Mouse (Mus musculus) midbrain, embryonic 15.5 days (tissue): ENCODE results near the gene Alox12e. TPM values are rescaled to one million over a fixed set of nuclear protein-coding genes. Genes with fewer than 3 reads are reported as not detected.

ENCODE experiments used
- ATAC-seq: fragments of 200-750 bp; cut with Nextera tagmentation; replicated peaks from 2 replicates; pipeline ENCODE4 v1.8.0; 2017; ENCODE audit warnings: moderate TSS enrichment
- H3K27ac ChIP-seq: fragments of 300-500 bp; sonication (generic); 2 replicates; pipeline ENCODE4 v1.5.1; 2015; ENCODE audit warnings: mild to moderate bottlenecking, inconsistent platforms
- H3K27me3 ChIP-seq: fragments of 300-500 bp; sonication (generic); replicated peaks from 2 replicates; pipeline ENCODE4 v1.6.1; 2015; ENCODE audit warnings: inconsistent platforms
- H3K36me3 ChIP-seq: fragments of 300-500 bp; sonication (generic); replicated peaks from 2 replicates; pipeline ENCODE4 v1.6.1; 2015; ENCODE audit warnings: inconsistent platforms
- H3K4me1 ChIP-seq: fragments of 300-500 bp; sonication (generic); 2 replicates; pipeline ENCODE4 v1.6.1; 2015; ENCODE audit warnings: inconsistent platforms
- H3K4me2 ChIP-seq: fragments of 300-500 bp; sonication (generic); 2 replicates; pipeline ENCODE4 v1.6.1; 2015; ENCODE audit warnings: inconsistent platforms, mild to moderate bottlenecking, moderate library complexity
- H3K4me3 ChIP-seq: fragments of 300-500 bp; sonication (generic); 2 replicates; pipeline ENCODE4 v1.5.1; 2015; ENCODE audit warnings: mild to moderate bottlenecking, inconsistent platforms
- H3K9ac ChIP-seq: fragments of 300-500 bp; sonication (generic); 2 replicates; pipeline ENCODE4 v1.6.1; 2015; ENCODE audit warnings: mild to moderate bottlenecking, inconsistent platforms
- H3K9me3 ChIP-seq: fragments of 300-500 bp; sonication (generic); 2 replicates; pipeline ENCODE4 v1.6.1; 2016; ENCODE audit warnings: inconsistent platforms
- WGBS: fragments of 180-500 bp; shearing (Covaris S2); methylation state at CpG from one replicate; pipeline ENCODE4 v1.1.7; 2015; ENCODE audit warnings: mixed read lengths; 5-methylcytosine and 5-hydroxymethylcytosine counted together
- polyA plus RNA-seq: library from polyadenylated mRNA; unstranded; fragments of >200 nt; fragmentation: Nextera tagmentation; extraction: Ambion mirVana; gene quantifications from 2 replicates; pipeline ENCODE4 v1.2.1, GENCODE M21; 2015

Alox12e gene
- polyA plus RNA-seq, 1 experiment from 2014 or later: 0.22 TPM

DNA sequence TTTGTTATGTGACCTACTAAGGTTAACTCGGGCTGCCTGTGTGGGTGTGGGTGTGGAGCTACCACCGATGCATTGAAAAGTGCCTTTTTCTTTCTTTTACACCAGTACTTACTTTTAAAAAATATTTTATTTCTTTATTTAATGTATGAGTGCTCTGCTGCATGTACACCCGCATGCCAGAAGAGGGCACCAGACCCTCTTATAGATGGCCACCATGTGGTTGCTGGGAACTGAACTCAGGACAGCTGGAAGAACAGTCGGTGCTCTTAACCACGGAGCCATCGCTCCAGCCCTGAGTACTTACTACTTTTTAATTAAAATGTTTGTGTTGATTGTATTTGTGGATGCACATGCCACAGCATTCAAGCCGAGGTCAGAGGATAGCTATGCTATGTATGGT lies 8.6 kb downstream of the Alox12e start:
- no peaks in the 10 kb centered on the region for H3K36me3 ChIP-seq
- WGBS: 41% methylated on average over 7 of the region's 7 CpGs

DNA sequence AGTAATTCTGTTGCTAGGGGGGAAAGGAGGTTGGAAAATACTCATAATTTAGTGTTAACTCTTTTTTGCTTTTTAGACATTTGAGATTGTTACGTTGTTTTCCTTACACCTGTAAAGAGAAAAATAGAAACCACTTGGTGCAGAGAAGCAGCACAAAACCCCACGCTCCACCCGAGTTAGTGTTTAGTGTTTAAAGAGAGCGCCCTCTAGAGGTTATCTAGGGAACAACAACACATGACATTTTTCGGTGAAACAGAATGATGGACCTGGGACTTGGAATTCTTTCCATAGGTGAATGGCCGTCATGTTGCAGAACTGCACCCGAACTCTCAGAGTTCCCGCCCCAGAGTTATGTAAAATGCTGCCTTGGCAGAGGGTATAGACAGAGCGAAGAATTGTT lies 13.1 kb downstream of the Alox12e start:
- H3K27ac ChIP-seq: no peak overlapping the region
- H3K9ac ChIP-seq: no peak overlapping the region
- 26% methylated on average over 9 of the region's 9 CpGs for WGBS
- H3K4me3 ChIP-seq: no peak overlapping the region
- peaks cover 3% of the 10 kb centered on the region; the same call in 1 of the 2 replicates for H3K27me3 ChIP-seq
- H3K9me3 ChIP-seq: no peaks in the 10 kb centered on the region
- H3K4me2 ChIP-seq: no peak overlapping the region
- no peaks in the 10 kb centered on the region for H3K36me3 ChIP-seq
- no peak for ATAC-seq
- no peaks in the 10 kb centered on the region for H3K4me1 ChIP-seq

More for the DNA sequence above, 8.6 kb downstream of the Alox12e start:
- Histone ChIP-seq H3K4me1 (no peaks in the 10 kb centered on the region), H3K9me3 (no peaks in the 10 kb centered on the region), H3K9ac (no peak overlapping the region), H3K4me2 (no peak overlapping the region), H3K27ac (no peak overlapping the region), H3K27me3 (peaks cover 3% of the 10 kb centered on the region), H3K4me3 (no peak overlapping the region)
- ATAC-seq: no peak

DNA sequence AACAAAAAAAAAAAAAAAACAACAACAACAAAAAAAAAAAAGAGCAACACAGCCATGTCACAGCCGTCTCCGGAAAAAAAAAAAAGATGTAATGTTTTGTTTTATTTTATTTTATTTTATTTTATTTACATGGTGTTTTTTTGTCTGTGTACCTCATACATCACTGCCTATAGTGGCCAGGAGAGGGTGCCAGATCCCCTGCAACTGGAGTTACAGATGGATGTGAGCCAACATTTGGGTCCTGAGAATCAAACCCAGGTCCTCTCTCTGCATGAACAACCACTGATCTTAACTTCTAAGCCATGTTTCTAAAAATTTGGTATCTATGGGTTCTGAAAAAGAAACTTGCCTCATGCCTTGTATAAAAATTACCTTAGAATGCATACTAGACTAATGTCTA lies 14.1 kb downstream of the Alox12e start:
- H3K4me1 ChIP-seq: no peaks in the 10 kb centered on the region
- peaks cover 3% of the 10 kb centered on the region; the same call in 1 of the 2 replicates for H3K27me3 ChIP-seq
- ATAC-seq: no peak
- no peak overlapping the region for H3K27ac ChIP-seq
- no peak overlapping the region for H3K4me3 ChIP-seq
- H3K36me3 ChIP-seq: no peaks in the 10 kb centered on the region
- H3K9ac ChIP-seq: no peak overlapping the region
- H3K4me2 ChIP-seq: no peak overlapping the region
- WGBS: 96% methylated on average over 2 of the region's 2 CpGs
- no peaks in the 10 kb centered on the region for H3K9me3 ChIP-seq

DNA sequence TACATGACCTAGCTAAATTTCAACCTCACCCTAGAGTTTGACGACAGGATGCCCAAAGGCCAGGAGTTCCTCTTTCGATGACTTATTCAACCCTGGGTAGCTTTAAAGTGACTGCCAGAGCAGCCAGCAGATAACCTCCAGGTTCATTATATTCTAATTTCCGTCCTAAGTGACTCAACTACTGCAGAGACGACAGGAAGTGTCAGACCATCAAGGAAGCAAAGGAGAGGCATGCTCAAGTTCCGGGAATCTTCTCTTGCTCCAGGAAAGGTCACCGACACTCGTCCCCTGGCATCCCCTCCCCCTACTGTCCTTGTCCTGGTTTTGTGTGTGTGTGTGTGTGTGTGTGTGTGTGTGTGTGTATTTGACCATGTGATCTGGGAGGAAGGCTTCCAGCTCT lies 16.3 kb downstream of the Alox12e start:
- Histone ChIP-seq H3K27ac (no peak overlapping the region), H3K4me1 (no peaks in the 10 kb centered on the region), H3K4me3 (no peak overlapping the region), H3K27me3 (0 out of 2 replicates have a peak, but pooled peaks cover 3% of the 10 kb centered on the region), H3K9me3 (no peaks in the 10 kb centered on the region), H3K36me3 (no peaks in the 10 kb centered on the region), H3K9ac (no peak overlapping the region), H3K4me2 (no peak overlapping the region)
- no peak for ATAC-seq
- WGBS: 76% methylated on average over 7 of the region's 7 CpGs

DNA sequence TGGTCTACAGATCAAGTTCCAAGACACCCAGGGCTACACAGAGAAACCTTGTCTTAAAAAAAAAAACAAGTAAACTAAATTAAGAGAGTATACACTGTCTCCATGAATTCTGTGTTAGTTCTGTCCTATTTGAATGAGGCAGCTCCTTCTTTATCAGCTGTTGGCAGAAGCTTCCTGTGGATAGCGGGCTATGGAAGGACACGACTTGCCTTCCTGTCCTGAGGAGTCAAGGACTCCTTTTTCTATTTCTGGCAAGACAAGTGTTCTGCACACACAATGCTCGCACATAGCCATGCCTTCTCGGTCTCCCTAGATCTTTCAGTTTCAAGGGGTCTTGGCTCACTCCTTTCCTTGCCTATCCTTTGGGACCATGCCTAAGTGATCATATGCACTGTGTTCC lies 20.1 kb downstream of the Alox12e start:
- ATAC-seq: no peak
- no peaks in the 10 kb centered on the region for H3K9me3 ChIP-seq
- H3K4me1 ChIP-seq: no peaks in the 10 kb centered on the region
- no peak overlapping the region for H3K4me2 ChIP-seq
- no peak overlapping the region for H3K9ac ChIP-seq
- no peak overlapping the region for H3K27ac ChIP-seq
- 89% methylated on average over 4 of the region's 4 CpGs for WGBS
- H3K4me3 ChIP-seq: no peak overlapping the region
- H3K36me3 ChIP-seq: no peaks in the 10 kb centered on the region
- no peaks in the 10 kb centered on the region for H3K27me3 ChIP-seq

DNA sequence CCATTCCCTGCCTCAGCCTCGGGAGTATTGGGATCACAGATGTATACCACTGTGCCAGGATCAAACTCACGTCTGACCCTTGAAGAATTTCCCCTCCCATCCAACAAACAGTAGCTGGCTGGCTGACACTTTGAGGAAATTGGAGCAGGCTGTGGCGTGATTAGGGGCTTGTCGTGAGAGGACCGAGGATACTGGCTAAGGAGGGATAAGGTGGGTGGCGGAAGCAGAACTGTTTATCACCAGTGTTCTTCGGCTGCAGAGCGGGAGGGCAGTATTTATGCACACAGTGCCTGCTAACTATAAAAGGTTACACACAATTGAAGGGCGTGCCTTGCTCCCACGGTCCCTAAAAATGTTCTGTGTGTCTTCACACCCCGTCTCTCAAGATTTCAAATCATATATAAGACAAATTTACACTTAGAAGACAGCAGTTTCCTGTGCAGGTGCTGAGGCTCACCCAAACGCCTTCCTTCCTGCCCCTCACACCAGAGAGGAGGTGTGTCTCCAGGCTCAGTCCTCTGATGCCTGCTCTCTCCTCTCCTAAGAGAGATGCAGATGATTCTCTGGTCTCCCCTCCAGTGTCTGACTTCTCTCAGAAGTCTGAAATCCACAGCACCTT lies 24.5 kb downstream of the Alox12e start:
- Histone ChIP-seq H3K27ac (no peak overlapping the region), H3K36me3 (no peaks in the 10 kb centered on the region), H3K9ac (no peak overlapping the region), H3K4me3 (no peak overlapping the region), H3K27me3 (no peaks in the 10 kb centered on the region), H3K4me1 (no peaks in the 10 kb centered on the region), H3K4me2 (no peak overlapping the region), H3K9me3 (no peaks in the 10 kb centered on the region)
- ATAC-seq: no peak
- WGBS: 69% methylated on average over 12 of the region's 12 CpGs

DNA sequence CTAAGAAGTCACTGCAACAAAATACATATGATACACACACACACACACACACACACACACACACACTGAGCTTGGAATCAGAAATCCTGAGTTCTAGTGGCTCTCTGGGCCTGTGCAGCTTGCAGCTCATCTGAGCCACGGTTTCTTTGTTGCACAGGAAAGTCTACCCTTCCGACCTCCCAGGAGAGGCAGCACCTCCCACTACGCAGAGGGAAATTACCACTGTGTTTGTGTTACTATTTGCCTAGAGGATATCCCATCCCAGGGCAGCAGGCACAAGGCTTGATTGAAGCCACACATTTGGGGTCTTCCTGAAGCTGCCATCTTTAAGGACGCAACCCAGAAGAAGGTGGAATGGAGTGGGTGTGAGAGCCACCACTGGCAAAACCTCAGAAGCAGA lies 25.0 kb downstream of the Alox12e start:
- no peak overlapping the region for H3K4me2 ChIP-seq
- no peaks in the 10 kb centered on the region for H3K4me1 ChIP-seq
- H3K27ac ChIP-seq: no peak overlapping the region
- no peak for ATAC-seq
- 66% methylated on average over 4 of the region's 4 CpGs for WGBS
- no peak overlapping the region for H3K4me3 ChIP-seq
- no peaks in the 10 kb centered on the region for H3K36me3 ChIP-seq
- H3K9me3 ChIP-seq: no peaks in the 10 kb centered on the region
- H3K9ac ChIP-seq: no peak overlapping the region
- H3K27me3 ChIP-seq: no peaks in the 10 kb centered on the region

DNA sequence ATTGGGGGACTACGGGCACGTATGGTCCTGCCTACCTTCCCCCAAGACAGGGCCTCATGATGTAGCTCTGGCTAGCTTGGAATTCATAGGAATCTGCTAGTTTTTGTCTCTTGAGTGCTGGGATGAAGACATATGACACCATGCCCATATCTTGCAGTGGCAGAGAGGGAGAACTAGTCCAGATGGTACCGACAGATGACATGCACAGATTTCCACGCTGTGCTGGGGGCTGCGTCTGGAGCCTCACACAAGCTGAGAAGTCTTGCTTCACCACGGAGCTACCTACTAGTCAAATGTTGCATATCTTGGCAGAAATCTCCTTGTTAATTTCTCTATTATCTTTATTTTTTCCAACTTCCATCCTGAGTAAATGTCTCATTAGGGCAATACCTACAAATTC lies 28.5 kb downstream of the Alox12e start:
- no peaks in the 10 kb centered on the region for H3K9me3 ChIP-seq
- H3K4me1 ChIP-seq: no peaks in the 10 kb centered on the region
- no peak overlapping the region for H3K4me3 ChIP-seq
- no peak overlapping the region for H3K4me2 ChIP-seq
- ATAC-seq: no peak
- 86% methylated on average over 6 of the region's 6 CpGs for WGBS
- H3K27ac ChIP-seq: no peak overlapping the region
- H3K9ac ChIP-seq: no peak overlapping the region
- no peaks in the 10 kb centered on the region for H3K27me3 ChIP-seq
- no peaks in the 10 kb centered on the region for H3K36me3 ChIP-seq

DNA sequence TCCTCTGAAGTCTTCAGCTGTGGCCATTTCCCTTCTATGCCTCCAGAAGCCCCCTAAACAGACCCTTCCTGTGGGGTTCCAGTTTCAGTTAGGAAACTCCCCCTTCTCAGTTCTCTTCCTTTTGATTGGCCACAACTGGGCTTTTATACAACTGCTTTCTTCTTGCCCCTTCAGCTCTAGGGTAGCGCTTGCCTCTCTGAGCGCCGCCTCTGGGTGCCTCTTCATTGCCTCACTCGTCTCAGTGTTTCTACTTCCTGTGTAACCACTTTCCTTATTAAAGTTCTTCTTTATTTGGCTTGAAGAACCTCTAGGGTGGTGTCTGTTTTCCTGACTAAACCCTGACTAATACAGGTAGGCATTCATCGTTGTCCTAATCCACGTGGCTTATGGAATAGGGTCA lies 31.2 kb downstream of the Alox12e start:
- Histone ChIP-seq H3K4me2 (no peak overlapping the region), H3K4me3 (no peak overlapping the region), H3K4me1 (no peaks in the 10 kb centered on the region), H3K9me3 (no peaks in the 10 kb centered on the region), H3K36me3 (no peaks in the 10 kb centered on the region), H3K27ac (no peak overlapping the region), H3K27me3 (no peaks in the 10 kb centered on the region), H3K9ac (no peak overlapping the region)
- 84% methylated on average over 6 of the region's 6 CpGs for WGBS
- no peak for ATAC-seq

DNA sequence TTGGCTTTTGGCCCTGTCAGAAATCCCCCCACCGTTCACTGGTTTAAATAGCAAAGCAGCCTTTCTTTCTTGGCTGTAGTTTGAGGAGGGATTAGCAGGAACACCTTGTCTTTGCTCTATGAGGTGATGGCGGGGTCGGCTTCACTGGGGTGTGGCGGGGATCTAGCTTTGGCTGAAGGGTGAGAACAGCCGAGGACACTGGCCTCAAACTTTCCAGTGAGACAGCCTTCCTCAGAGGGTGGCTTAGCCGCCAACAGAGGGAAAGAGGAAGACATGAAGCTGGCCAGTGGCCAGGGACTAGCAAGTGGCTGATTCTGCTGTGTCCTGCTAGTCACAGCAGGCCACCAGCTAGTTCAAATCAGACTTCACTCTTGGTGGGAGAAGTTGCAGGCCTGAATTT lies 33.2 kb downstream of the Alox12e start:
- ATAC-seq: no peak
- Histone ChIP-seq H3K27ac (no peak overlapping the region), H3K4me1 (no peaks in the 10 kb centered on the region), H3K4me3 (no peak overlapping the region), H3K9ac (no peak overlapping the region), H3K4me2 (no peak overlapping the region), H3K36me3 (no peaks in the 10 kb centered on the region), H3K27me3 (no peaks in the 10 kb centered on the region), H3K9me3 (no peaks in the 10 kb centered on the region)
- 27% methylated on average over 6 of the region's 6 CpGs for WGBS

DNA sequence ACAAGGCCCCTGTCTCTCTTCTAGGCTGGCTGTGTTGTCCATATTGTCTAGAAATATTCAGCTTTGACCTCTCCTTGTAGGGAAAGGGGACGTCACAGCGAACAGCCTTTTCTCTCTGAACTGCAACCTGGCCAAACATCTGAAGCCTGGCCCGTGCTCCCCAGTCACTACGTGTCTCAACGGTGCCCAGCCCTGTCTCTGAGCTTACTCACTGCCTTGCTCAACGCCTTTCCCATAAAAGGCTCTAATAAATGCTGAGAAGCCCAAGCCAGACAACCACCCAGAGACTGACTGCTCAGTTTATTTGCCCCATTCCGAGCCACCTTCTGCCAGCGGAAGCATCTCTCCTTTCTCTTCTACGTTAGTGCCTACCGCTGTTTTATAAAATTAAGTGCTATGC lies 34.3 kb downstream of the Alox12e start:
- no peak overlapping the region for H3K27ac ChIP-seq
- no peaks in the 10 kb centered on the region for H3K9me3 ChIP-seq
- no peak overlapping the region for H3K9ac ChIP-seq
- H3K4me3 ChIP-seq: no peak overlapping the region
- no peaks in the 10 kb centered on the region for H3K4me1 ChIP-seq
- H3K27me3 ChIP-seq: no peaks in the 10 kb centered on the region
- WGBS: 87% methylated on average over 10 of the region's 10 CpGs
- H3K36me3 ChIP-seq: no peaks in the 10 kb centered on the region
- no peak overlapping the region for H3K4me2 ChIP-seq
- no peak for ATAC-seq

DNA sequence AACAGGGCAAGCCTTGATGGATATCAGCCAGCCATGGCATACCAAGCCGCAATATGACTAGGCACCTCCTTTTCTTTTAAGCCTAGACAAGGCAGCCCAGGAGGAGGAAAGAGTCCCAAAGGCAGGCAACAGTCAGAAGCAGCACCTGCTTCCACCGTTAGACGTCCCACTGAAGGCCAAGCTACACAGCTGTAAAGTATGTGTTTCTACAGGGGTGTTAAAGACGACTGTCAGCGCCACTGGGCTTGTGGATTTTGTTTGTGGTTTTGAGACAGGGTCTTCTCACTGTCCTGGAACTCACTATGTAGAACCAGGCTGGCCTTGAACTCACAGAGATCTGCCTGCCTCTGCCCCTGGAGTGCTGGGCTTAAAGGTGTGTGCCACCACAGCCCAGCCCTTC lies 36.7 kb downstream of the Alox12e start:
- Histone ChIP-seq H3K27me3 (no peaks in the 10 kb centered on the region), H3K9ac (no peak overlapping the region), H3K4me2 (no peak overlapping the region), H3K4me1 (no peaks in the 10 kb centered on the region), H3K4me3 (no peak overlapping the region), H3K9me3 (no peaks in the 10 kb centered on the region), H3K27ac (no peak overlapping the region), H3K36me3 (no peaks in the 10 kb centered on the region)
- WGBS: 88% methylated on average over 5 of the region's 5 CpGs
- no peak for ATAC-seq

DNA sequence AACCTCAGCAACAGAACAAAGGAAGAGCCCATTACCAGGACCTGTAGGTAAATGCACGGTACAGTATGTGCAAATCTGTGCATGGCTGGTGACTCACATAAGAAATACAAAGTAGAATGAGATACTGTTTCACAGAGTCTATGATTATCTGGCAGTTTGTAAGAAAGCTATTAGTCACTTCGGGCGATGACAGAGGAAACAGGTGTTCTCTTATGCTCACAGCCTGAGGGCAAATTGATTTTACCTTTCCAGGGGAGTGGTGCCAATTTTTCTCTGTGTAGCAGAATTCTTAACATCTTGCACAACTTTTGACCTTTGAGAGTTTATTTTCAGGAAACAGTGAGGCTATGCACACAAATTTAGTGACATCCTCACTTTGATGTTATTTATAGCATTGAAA lies 37.7 kb downstream of the Alox12e start:
- no peaks in the 10 kb centered on the region for H3K4me1 ChIP-seq
- no peak overlapping the region for H3K9ac ChIP-seq
- ATAC-seq: no peak
- H3K27ac ChIP-seq: no peak overlapping the region
- no peaks in the 10 kb centered on the region for H3K27me3 ChIP-seq
- 82% methylated on average over 3 of the region's 3 CpGs for WGBS
- no peaks in the 10 kb centered on the region for H3K36me3 ChIP-seq
- no peak overlapping the region for H3K4me3 ChIP-seq
- H3K4me2 ChIP-seq: no peak overlapping the region
- H3K9me3 ChIP-seq: no peaks in the 10 kb centered on the region
